Mouse (Mus musculus) midbrain, embryonic 15.5 days (tissue): ENCODE measurements around the gene Nkx2-1. TPM values are rescaled to one million over a fixed set of nuclear protein-coding genes. Genes with fewer than 3 reads are reported as not detected.

Experiments
- ATAC-seq: fragments of 200-750 bp; cut with Nextera tagmentation; replicated peaks from 2 replicates; pipeline ENCODE4 v1.8.0; 2017; ENCODE audit warnings: moderate TSS enrichment
- H3K27ac ChIP-seq: fragments of 300-500 bp; sonication (generic); 2 replicates; pipeline ENCODE4 v1.5.1; 2015; ENCODE audit warnings: mild to moderate bottlenecking, inconsistent platforms
- H3K27me3 ChIP-seq: fragments of 300-500 bp; sonication (generic); replicated peaks from 2 replicates; pipeline ENCODE4 v1.6.1; 2015; ENCODE audit warnings: inconsistent platforms
- H3K36me3 ChIP-seq: fragments of 300-500 bp; sonication (generic); replicated peaks from 2 replicates; pipeline ENCODE4 v1.6.1; 2015; ENCODE audit warnings: inconsistent platforms
- H3K4me1 ChIP-seq: fragments of 300-500 bp; sonication (generic); 2 replicates; pipeline ENCODE4 v1.6.1; 2015; ENCODE audit warnings: inconsistent platforms
- H3K4me2 ChIP-seq: fragments of 300-500 bp; sonication (generic); 2 replicates; pipeline ENCODE4 v1.6.1; 2015; ENCODE audit warnings: inconsistent platforms, mild to moderate bottlenecking, moderate library complexity
- H3K4me3 ChIP-seq: fragments of 300-500 bp; sonication (generic); 2 replicates; pipeline ENCODE4 v1.5.1; 2015; ENCODE audit warnings: mild to moderate bottlenecking, inconsistent platforms
- H3K9ac ChIP-seq: fragments of 300-500 bp; sonication (generic); 2 replicates; pipeline ENCODE4 v1.6.1; 2015; ENCODE audit warnings: mild to moderate bottlenecking, inconsistent platforms
- H3K9me3 ChIP-seq: fragments of 300-500 bp; sonication (generic); 2 replicates; pipeline ENCODE4 v1.6.1; 2016; ENCODE audit warnings: inconsistent platforms
- WGBS: fragments of 180-500 bp; shearing (Covaris S2); methylation state at CpG from one replicate; pipeline ENCODE4 v1.1.7; 2015; ENCODE audit warnings: mixed read lengths; 5-methylcytosine and 5-hydroxymethylcytosine counted together
- polyA plus RNA-seq: library from polyadenylated mRNA; unstranded; fragments of >200 nt; fragmentation: Nextera tagmentation; extraction: Ambion mirVana; gene quantifications from 2 replicates; pipeline ENCODE4 v1.2.1, GENCODE M21; 2015

Gene Nkx2-1
- polyA plus RNA-seq, 1 experiment from 2014 or later = 8.0 TPM

DNA sequence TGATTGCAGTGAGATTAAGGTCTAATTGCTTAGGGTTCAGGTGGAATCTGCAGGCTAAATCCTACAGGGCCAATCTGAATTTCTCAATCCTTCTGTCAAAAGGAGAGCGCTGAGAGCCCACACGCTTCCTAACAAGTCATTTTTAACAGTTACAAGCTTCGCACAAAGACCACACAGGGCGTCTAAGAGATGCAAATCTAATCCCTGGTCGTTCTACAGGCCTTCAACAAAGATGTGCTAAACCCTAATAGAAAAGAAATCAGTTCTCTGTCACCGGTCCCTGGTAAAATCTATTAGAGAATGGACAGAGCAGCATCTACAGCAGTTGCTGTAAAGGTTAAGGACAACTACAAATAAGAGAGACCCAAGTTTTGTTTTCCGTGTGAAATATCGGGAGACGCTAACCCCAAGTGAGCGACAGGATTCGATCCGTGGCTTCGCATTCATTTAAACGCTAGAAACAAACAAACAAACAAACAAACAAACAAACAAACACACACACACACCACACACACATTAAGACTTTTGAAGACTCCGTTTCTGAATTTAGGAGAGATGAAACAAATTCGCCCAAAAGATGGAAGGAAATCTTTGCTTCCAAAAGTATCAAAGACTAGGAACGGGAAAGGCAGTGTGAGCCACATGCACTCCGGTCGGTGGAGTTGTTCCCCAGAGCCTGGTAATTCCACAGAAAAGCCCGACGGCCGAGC is 16.2 kb downstream of the Nkx2-1 start:
- peak overlapping the region; percentile 24; the same call in 1 of the 2 replicates for H3K4me2 ChIP-seq
- H3K9ac ChIP-seq = no peak overlapping the region
- no peak for ATAC-seq
- WGBS = 1% methylated on average over 22 of the region's 22 CpGs
- H3K4me3 ChIP-seq = peak overlapping the region; percentile 13; the same call in 1 of the 2 replicates
- H3K36me3 ChIP-seq = no peaks in the 10 kb centered on the region
- no peak overlapping the region for H3K27ac ChIP-seq
- H3K4me1 ChIP-seq = peaks cover 8% of the 10 kb centered on the region
- H3K9me3 ChIP-seq = no peaks in the 10 kb centered on the region
- H3K27me3 ChIP-seq = peaks cover 84% of the 10 kb centered on the region

DNA sequence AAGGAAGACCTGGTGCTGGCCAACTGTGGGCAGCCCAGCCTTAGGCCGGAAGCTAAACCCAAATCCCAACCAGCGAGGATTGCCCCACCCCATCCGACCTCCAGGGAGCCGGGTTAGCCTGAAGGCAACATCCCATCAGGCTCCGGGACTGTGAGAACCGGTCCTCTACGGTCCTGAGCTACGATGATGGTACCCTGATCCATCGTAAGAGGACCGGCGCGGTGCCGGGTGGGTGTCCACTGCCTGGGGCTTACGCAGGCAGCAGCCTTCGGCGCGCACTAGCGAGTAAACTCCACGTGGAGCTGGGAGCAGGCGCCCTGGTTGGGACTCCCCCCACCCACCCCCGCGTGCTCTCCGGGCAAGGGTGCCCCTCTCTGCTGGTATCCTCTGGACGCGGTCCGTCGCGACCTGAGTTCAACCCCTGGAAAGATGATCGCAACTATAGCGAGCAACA is 16.9 kb downstream of the Nkx2-1 start:
- peak overlapping the region; percentile 25 for H3K4me2 ChIP-seq
- no peak overlapping the region for H3K9ac ChIP-seq
- no peaks in the 10 kb centered on the region for H3K36me3 ChIP-seq
- no peak overlapping the region for H3K27ac ChIP-seq
- under 1% methylated on average over 30 of the region's 30 CpGs for WGBS
- no peak overlapping the region for H3K4me3 ChIP-seq
- peak; percentile 55; the same call in 1 of the 2 replicates for ATAC-seq
- peaks cover 8% of the 10 kb centered on the region for H3K4me1 ChIP-seq
- H3K9me3 ChIP-seq = no peaks in the 10 kb centered on the region
- peaks cover 87% of the 10 kb centered on the region for H3K27me3 ChIP-seq

- no peaks in the 10 kb centered on the region for H3K9me3 ChIP-seq
- H3K27me3 ChIP-seq = peaks cover 87% of the 10 kb centered on the region
- H3K4me1 ChIP-seq = peaks cover 8% of the 10 kb centered on the region
- H3K36me3 ChIP-seq = no peaks in the 10 kb centered on the region
- H3K4me2 ChIP-seq = peak overlapping the region; percentile 25; the same call in 1 of the 2 replicates
- WGBS = 14% methylated on average over 13 of the region's 13 CpGs
- no peak overlapping the region for H3K27ac ChIP-seq
- 0 out of 2 replicates have a peak, but pooled peaks have one; percentile 11 for ATAC-seq
- no peak overlapping the region for H3K9ac ChIP-seq
- H3K4me3 ChIP-seq = no peak overlapping the region
Observed at GRCm38 (mm10) chr12:56519071-56519737, 17.5 kb downstream of the Nkx2-1 start.

DNA sequence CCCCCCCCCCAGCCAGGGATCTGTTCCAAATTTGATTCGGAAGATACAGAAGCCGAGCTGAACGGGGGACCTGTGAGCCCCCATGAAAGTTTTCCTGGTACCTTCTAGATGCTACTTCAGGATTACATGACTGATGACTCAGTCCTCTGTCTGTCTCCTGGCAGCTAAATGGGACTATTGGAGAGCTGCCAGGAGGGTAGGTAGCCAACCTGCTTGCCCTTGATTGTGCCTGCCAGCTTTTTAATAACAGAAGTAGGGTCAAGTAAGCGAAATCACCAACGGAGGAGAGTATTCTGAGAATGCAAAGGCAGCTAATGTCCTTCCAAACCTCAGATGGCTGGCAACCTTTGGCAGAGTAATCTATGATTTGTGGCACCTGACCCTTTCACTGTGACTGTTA is 18.5 kb downstream of the Nkx2-1 start:
- Histone ChIP-seq H3K9me3 (no peaks in the 10 kb centered on the region), H3K27me3 (peaks cover 87% of the 10 kb centered on the region), H3K9ac (no peak overlapping the region), H3K36me3 (no peaks in the 10 kb centered on the region), H3K27ac (no peak overlapping the region), H3K4me2 (no peak overlapping the region), H3K4me3 (no peak overlapping the region), H3K4me1 (peaks cover 8% of the 10 kb centered on the region)
- ATAC-seq = no peak
- 58% methylated on average over 5 of the region's 5 CpGs for WGBS

- Histone ChIP-seq H3K9ac (no peak overlapping the region), H3K9me3 (no peaks in the 10 kb centered on the region), H3K4me2 (no peak overlapping the region), H3K27ac (no peak overlapping the region), H3K4me1 (peaks cover 3% of the 10 kb centered on the region; the same call in 1 of the 2 replicates), H3K4me3 (no peak overlapping the region), H3K27me3 (peaks cover 78% of the 10 kb centered on the region), H3K36me3 (no peaks in the 10 kb centered on the region)
- WGBS = 88% methylated on average over 5 of the region's 5 CpGs
- ATAC-seq = no peak
Observed at GRCm38 (mm10) chr12:56514831-56515230, 21.9 kb downstream of the Nkx2-1 start.

GRCm38 (mm10) chr12:56508413-56508812 is 28.3 kb downstream of the Nkx2-1 start:
- 37% methylated on average over 8 of the region's 8 CpGs for WGBS
- Histone ChIP-seq H3K4me2 (no peak overlapping the region), H3K9ac (no peak overlapping the region), H3K4me3 (no peak overlapping the region), H3K4me1 (no peaks in the 10 kb centered on the region), H3K27me3 (peaks cover 73% of the 10 kb centered on the region), H3K36me3 (no peaks in the 10 kb centered on the region), H3K27ac (no peak overlapping the region), H3K9me3 (no peaks in the 10 kb centered on the region)
- 0 out of 2 replicates have a peak, but pooled peaks have one; percentile 45 for ATAC-seq

DNA sequence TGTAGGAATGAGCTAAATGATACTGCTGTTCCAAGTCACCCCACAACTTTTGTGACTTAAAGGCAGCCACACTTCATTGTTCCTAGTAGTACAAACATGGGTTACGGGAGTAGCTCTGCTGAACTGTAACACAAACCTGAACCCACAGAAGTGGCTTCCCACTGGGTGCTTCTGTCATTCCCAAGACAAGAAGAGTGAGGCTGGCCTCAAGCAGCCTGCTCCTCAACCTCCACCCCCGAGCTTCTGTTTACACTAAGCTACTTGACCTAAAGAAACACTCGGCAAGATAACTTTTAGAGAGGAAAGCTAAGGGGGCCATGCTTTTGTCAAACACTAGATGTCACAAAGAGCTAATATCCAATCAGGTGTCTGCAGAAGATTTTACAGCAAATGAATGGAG is 49.7 kb downstream of the Nkx2-1 start:
- Histone ChIP-seq H3K4me1 (0 out of 2 replicates have a peak, but pooled peaks cover 2% of the 10 kb centered on the region), H3K4me2 (no peak overlapping the region), H3K36me3 (no peaks in the 10 kb centered on the region), H3K9ac (no peak overlapping the region), H3K27ac (no peak overlapping the region), H3K27me3 (peaks cover 8% of the 10 kb centered on the region; the same call in 1 of the 2 replicates), H3K9me3 (no peaks in the 10 kb centered on the region), H3K4me3 (no peak overlapping the region)
- ATAC-seq = no peak
- 51% methylated on average over 3 of the region's 3 CpGs for WGBS

DNA sequence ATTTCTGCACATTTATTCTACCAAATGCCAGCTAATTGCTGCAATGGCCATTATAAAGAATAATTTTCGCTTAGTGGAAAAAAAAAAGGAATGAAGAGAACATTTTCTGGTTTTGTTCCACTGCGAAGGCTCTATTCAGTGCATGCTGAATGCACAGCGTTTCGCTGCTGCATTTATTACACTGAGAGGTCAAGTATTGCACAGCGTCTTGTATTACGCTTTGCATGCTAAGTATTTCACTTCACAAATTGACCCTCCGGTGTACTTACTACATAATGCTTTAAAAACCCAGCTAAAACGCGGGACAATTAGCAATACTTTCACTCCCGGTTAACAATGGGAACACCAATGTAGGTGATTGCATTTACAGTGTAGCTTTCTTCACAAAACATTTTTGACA is 54.1 kb downstream of the Nkx2-1 start:
- peaks cover 13% of the 10 kb centered on the region; the same call in 1 of the 2 replicates for H3K27me3 ChIP-seq
- no peak for ATAC-seq
- no peak overlapping the region for H3K4me3 ChIP-seq
- 56% methylated on average over 10 of the region's 10 CpGs for WGBS
- H3K27ac ChIP-seq = no peak overlapping the region
- H3K9me3 ChIP-seq = no peaks in the 10 kb centered on the region
- H3K4me1 ChIP-seq = 0 out of 2 replicates have a peak, but pooled peaks cover 2% of the 10 kb centered on the region
- no peak overlapping the region for H3K4me2 ChIP-seq
- H3K36me3 ChIP-seq = no peaks in the 10 kb centered on the region
- H3K9ac ChIP-seq = no peak overlapping the region

Other genes with a start within 250 kb of the Nkx2-1 start
- gene Mbip, start 191.0 kb downstream of the Nkx2-1 start, polyA plus RNA-seq = 43.7 and 46.2 TPM in 2 replicates
- gene Nkx2-9, start 76.4 kb upstream of the Nkx2-1 start, polyA plus RNA-seq = 0.23 TPM in 1 of 2 replicates, not detected in the other
- gene Pax9, start 154.9 kb upstream of the Nkx2-1 start, polyA plus RNA-seq = not detected in 2 replicates